Mouse (Mus musculus) ES-Bruce4 (cell line): ENCODE measurements around the gene Tcf7l2.

Experiments
- CTCF ChIP-seq: IDR thresholded peaks from one replicate; pipeline ENCODE4 v1.8.1; 2011; ENCODE audit warnings: low read depth, low read length
- EP300 ChIP-seq: IDR thresholded peaks from 2 replicates; pipeline ENCODE4 v1.6.1; 2011; ENCODE audit warnings: low read depth, low read length; ENCODE audit not compliant: insufficient read depth
- POLR2A ChIP-seq: IDR thresholded peaks from one replicate; pipeline ENCODE4 v1.8.1; 2011; ENCODE audit warnings: low read length; ENCODE audit not compliant: insufficient read depth

- TF ChIP-seq EP300 (no peak), CTCF (no peak), POLR2A (no peak)
Measured at GRCm38 (mm10) chr19:55797834-55798233, 56.2 kb downstream of the Tcf7l2 start.
